Mouse (Mus musculus) CD8-positive naive resting alpha-beta T cell, adult 2 months (primary cell): Measurements from ENCODE around the gene Zdhhc17.

Source experiments
- DNase-seq, 2 experiments: peaks; one replicate each; pipeline ENCODE4 v3.0.0; 2022; ENCODE audit warnings: low read depth in 2 of 2, low spot score in 2 of 2

Gene Zdhhc17

GRCm38 (mm10) chr10:110958879-110959278 is 51.1 kb downstream of the Zdhhc17 start:
- no peak for DNase-seq

- no peak for DNase-seq
Observed at GRCm38 (mm10) chr10:110952937-110953451, 56.9 kb downstream of the Zdhhc17 start.

- DNase-seq = no peak
Observed at GRCm38 (mm10) chr10:110952271-110952670, 57.7 kb downstream of the Zdhhc17 start.

- no peak for DNase-seq
Observed at GRCm38 (mm10) chr10:110951748-110952147, 58.2 kb downstream of the Zdhhc17 start.

GRCm38 (mm10) chr10:110951112-110951511 is 58.8 kb downstream of the Zdhhc17 start:
- DNase-seq = no peak

- no peak for DNase-seq
Observed at GRCm38 (mm10) chr10:110947574-110947973, 62.4 kb downstream of the Zdhhc17 start.

- no peak for DNase-seq
Observed at GRCm38 (mm10) chr10:110945966-110946365, 64.0 kb downstream of the Zdhhc17 start.

GRCm38 (mm10) chr10:110944175-110944574 is 65.8 kb downstream of the Zdhhc17 start:
- no peak for DNase-seq

GRCm38 (mm10) chr10:110942806-110943205 is 67.1 kb downstream of the Zdhhc17 start:
- DNase-seq = no peak

GRCm38 (mm10) chr10:110941968-110942367 is 68.0 kb downstream of the Zdhhc17 start:
- no peak for DNase-seq

- no peak for DNase-seq
Observed at GRCm38 (mm10) chr10:110940740-110941398, 69.1 kb downstream of the Zdhhc17 start.

- DNase-seq = no peak
Observed at GRCm38 (mm10) chr10:110939717-110940116, 70.2 kb downstream of the Zdhhc17 start.

GRCm38 (mm10) chr10:110938841-110939549 is 70.9 kb downstream of the Zdhhc17 start:
- no peak for DNase-seq

- DNase-seq = no peak
Observed at GRCm38 (mm10) chr10:110938361-110938760, 71.6 kb downstream of the Zdhhc17 start.

GRCm38 (mm10) chr10:110935669-110936068 is 74.3 kb downstream of the Zdhhc17 start:
- no peak for DNase-seq

- no peak for DNase-seq
Observed at GRCm38 (mm10) chr10:110935081-110935480, 74.9 kb downstream of the Zdhhc17 start.

- no peak for DNase-seq
Observed at GRCm38 (mm10) chr10:110933584-110933983, 76.4 kb downstream of the Zdhhc17 start.

GRCm38 (mm10) chr10:110931913-110932560 is 77.9 kb downstream of the Zdhhc17 start:
- peak; percentile 19 to 30 for DNase-seq

- no peak for DNase-seq
Observed at GRCm38 (mm10) chr10:110931161-110931912, 78.6 kb downstream of the Zdhhc17 start.

GRCm38 (mm10) chr10:110929756-110930155 is 80.2 kb downstream of the Zdhhc17 start:
- no peak for DNase-seq

GRCm38 (mm10) chr10:110927491-110927890 is 82.4 kb downstream of the Zdhhc17 start:
- DNase-seq = no peak
